Mouse (Mus musculus): ENCODE measurements around the gene Gm20716.
"Not testable (repeated sequence)": the region's sequence is repeated elsewhere in the genome, so short reads cannot be mapped to it uniquely, and the experiment has no call there.

Gm20716 gene

DNA sequence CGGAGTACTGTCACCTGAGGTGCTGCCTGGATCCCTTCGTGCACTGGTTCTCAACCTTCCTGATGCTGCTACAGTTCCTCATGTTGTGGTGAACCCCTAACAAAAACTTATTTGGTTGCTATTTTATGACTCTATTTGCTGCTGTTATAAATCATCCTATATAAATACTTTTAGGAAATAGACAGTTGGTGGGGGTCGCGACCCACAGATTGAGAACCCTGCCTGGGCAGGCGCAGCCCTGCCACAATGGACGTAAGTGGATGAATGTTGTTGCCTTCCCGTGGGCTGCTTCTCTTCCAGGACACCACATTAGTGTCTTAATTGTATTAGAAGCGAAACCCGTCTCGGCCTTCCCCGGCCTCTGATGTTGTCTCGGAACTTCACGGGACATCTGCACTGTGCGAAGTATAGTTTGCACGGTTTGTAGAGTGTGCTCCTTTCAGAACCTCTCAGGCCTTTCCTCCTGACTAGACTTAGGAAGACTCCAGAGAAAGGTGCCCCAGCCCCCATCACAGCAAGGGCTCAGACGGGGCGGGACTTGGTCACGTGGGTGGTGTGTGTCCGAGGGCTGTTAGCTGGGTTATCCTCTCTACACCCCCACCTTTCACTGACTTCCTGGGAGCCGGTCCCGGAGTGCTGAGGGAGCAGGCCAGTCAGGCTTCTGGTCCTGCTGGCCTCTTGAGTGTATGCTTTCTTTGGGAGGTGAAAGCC is 63.3 kb downstream of the Gm20716 start:
- no peak for DNase-seq (ENCODE audit: low read depth)

DNA sequence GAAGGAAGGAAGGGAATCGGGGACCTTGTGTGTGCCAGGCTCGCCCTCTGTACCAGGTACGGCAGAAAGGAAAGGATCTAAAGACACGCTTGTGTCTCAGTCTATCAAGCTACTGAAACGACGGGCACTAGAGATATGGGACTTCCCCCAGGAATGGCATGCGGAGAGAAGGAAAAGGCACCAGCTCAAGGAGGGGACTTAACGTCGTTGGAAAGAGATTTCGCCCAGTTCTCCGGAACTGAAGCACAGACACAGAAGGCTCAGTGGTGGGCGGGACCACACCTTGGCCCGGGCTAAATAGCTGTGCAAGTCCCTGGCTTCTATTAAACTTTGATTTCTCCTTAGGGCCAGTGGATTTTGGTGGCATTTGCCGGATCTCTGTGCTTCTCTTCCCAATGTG is 68.2 kb downstream of the Gm20716 start:
- no peak for DNase-seq (ENCODE audit: low read depth)

DNA sequence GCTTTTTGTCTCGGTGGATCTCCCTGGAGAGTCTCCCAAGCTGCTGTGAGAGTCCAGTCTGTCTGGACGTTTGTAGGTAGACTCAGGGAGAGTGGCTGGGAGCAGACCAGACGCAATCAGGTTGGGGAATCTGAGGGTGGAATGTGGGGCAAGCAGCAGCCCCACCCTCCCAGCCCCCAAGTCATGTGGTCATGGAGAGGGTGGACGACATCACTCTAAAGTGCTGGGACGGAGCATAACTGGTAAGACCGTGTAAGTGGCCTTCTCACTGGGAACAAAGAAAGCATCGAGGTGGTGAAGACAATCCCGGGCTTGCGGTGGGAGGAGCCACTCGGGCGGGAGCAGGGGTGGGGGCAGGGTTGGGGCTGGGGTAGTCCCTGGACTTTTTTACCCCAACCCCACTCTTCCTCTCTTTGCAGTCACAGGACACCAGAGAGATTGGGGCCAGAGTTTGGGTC is 68.6 kb downstream of the Gm20716 start:
- DNase-seq (ENCODE audit: low read depth): no peak

DNA sequence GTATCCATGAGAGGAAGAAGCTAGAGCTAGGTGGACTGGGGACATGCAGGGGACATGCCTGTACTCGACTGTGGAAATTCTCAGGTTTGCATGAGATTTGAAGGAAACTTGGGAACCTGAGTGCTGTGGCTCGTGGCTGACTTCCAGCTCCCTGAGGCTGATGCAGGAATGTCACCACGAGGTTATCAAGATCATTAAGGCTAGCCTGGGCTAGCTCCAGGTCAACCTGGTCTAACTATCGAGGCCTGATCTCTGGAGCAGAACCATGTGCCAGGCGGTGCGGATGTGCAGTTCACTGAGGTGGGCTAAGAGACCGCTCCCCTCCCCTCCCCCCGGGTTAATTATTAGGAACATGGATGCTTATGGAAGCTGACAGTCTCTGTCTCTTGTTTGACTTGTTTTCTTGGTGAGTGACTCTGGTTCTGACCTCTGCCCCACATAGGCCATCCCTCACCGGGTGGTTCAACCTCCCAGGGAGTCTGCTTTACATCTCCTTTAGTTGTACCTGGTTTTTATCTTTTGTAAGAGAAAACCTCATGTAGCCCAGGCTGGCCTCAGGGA is 69.7 kb downstream of the Gm20716 start:
- DNase-seq (ENCODE audit: low read depth): no peak

DNA sequence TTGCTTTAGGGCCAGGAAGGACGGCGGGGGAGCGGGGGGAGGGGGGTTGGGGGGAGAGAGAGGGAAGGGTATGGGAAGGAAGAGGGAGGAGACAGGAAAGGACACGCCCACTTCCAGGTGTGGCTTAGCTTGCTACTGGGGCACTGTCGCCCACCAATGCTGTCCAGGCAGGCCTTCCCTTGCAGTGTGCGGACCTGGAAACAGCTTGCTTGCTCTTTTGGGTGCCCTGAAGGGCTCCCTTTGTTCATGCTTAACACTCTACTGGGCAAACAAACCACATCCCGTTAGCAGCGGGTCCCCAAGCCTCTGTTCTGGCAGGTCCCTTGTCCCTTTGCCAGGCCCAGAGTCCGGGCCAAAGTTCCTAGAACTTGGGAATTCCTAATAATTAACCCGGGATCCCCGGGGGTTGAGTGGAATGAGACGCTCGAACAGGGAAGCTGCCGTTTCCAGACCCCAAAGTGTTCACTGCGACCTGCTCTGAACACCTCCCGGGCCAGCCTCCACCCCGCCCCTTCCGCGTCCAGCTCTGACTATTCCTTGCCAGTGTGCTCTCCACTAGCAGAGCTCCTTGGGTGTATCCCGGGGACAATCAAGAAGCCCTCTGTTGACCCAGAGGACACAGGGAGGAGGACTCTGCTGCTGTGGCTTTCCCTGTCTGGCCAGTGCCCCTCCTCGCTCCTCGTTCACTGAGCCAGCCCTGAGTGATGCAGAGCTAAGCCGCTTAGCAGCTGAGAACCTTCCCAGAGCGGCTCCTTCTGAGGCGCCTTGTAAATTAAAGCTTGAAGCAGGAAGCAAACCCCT is 71.1 kb downstream of the Gm20716 start:
- peak; percentile 25 for DNase-seq (ENCODE audit: low read depth)

DNA sequence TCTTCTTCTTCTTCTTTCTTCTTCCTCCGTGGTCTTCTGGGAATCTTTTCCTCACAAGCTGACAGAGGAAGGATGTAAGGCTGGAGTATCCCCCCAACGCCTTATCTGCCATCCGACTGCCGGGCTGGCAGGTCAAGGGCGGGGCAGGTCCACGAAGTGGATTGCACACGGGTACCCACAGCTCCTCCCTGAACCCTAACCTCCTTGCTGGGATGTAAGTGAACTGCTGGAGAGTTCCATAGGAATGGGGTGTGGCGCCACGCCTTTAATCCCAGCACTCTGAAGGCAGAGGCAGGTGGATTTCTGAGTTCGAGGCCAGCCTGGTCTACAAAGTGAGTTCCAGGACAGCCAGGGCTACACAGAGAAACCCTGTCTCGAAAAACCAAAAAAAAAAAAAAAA is 72.2 kb downstream of the Gm20716 start:
- DNase-seq (ENCODE audit: low read depth): not testable (repeated sequence)

DNA sequence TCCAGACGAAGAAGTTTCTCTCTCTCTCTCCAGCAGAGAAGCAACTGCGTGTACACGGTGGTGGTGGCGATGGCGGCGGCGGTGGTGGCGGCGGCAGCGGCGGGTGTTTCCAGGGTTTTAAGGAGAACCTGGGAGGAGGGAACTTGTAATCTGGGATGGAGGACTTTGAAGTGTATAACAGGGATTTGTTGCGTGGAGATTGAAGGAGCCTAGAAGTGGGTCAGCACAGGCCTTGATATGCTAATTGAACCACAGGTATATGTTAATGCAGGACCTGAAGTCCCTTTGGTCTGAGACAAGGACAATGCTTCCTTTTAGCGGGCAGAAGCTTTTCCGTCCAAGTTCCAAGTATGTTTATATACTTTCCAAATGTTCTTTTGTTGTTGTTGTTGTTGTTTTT is 73.8 kb downstream of the Gm20716 start:
- no peak for DNase-seq (ENCODE audit: low read depth)

DNA sequence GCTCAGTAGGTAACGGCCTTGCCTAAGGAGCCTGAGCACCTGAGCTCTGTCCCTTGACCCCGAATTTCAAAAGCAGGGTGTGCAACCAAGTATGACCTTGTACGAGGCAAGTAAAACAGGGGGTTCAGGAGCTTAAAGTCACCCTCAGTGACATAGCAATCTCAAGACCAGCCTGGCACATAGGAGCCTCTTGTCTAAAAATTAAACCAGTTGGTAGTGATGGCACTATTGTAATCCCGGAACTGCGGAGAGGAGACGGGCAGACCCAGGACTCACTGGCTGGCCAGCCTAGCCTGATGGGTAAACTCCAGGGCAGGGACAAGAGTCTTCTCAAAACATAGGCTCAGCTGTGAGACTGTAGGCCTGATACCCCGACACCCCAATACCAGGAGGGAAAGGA is 74.5 kb downstream of the Gm20716 start:
- DNase-seq (ENCODE audit: low read depth): no peak

DNA sequence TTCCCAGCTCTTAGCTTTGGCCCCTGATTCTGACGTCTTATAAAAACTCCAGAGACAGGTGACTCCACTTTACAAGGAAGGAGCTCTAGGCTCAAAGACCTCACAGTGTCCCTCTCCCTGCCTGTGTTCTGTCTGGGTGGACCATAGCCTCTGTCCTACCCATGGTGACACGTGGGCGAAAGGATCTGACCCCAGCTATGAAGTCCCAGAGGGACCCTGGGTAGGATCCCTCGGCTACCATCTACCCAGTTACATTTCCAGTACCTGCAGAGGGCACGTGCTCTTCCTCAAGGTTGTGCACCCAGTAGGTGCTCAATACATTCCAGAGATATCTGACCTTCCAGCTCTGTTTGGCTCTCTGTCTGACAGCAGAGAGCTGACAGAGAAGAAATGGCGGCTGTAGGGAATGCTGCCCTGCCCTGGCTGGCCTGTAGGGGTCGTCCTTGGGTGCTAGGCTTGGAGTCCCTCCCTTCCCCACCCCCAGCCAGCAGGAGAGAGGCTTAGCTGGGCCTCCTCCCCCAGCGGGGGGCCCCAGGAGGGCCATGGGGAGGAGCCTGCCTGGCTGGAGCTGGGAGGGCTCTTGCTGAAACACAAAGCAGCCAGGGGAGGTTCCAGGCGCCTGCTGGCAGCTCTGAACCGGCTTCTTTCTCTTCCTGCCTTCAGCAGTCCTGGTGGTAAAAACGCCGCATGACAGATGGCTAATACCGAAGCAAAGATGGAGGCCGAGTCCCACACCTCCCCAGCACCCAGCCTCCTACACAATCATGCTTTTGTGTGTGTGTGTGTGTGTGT is 75.9 kb downstream of the Gm20716 start:
- DNase-seq (ENCODE audit: low read depth): peak; percentile 92

DNA sequence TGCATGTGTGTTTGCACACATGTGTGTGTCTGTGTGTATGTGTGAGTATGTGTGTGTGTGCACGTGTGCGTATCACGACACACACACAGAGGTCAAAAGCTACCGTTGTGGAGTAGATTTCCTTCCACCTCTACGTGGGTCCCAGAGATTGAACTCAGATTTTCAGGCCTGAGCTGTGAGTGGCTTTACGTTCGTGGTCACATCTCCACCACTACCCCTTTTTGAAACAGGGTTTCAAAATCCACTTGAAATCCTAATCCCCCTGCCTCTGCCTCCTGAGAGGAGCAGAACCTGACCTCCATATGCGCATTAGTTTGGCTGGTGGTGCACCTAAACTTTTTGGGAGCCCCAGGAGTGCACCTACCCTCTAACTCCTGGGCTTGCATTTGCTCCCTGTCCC is 80.9 kb downstream of the Gm20716 start:
- no peak for DNase-seq (ENCODE audit: low read depth)

DNA sequence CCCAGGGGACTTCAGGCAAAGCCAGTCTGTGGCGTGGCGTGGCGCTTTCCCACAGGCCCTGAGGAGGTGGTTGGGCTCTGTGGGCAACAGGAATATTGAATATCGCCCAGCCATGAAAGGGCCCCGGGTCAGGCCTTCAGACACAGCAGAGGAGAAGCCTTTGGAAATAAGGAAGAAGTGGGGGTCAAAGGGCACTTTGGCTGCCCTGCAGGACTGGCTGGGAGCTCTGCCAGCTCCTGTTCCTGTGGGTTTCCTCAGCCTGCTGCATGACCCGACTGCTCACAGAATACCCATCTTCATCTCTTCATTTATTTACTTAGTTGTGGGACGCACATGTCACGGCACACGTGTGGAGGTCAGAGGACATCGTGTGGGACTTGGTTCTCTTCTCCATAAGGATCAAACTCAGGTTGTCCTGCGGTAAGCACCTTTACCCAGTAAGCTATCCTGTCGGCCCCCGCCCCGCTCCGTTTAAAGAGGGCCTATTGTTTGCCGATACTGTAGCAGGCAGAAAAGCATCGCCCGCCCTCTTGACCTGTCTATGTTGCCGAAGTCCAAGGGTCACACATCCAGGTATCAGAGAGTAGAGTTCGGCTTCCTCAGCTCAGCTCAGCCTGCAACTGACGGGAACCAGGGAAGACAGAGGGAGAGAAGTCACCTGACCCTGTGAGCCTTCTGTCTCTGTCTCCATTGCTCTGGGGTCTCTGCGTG is 82.3 kb downstream of the Gm20716 start:
- no peak for DNase-seq (ENCODE audit: low read depth)

DNA sequence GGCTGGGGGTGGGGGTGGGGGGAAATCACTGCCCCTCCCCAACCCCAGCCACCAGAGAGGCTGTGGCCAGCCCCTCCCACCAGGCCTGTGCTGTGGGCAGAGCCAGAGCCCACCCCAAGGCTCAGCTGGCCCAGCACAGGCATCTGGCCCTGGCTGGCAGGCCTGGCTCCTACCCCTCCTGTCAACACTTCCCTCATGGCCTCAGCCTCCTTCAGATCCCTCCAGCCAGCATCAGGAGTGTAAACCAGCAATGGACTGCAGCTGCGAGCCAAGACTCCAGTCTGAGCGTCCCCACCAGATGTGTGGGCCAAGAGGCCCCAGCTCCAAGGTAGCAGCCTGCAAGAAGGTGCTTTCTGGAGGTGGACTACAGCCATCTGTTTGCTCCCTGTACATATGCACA is 84.7 kb downstream of the Gm20716 start:
- no peak for DNase-seq (ENCODE audit: low read depth)

DNA sequence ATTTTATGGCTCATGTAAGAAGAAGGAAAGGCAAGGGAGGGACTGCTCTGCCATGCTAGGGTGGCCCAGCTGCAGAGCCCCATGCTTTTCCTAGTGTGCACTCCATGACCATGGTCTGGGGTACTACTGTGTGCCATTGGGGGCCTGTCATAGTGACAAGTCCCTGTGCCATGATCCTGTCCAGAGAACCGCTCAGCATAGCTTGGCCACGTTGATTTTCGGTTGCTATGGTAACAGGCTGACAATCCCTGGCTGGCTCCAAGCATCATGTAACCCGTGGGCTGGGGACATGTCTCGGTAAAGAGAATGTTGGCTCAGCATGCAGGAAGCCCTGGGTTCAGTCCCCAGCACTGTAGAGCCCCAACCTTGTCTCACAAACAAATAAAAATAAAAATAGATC is 86.4 kb downstream of the Gm20716 start:
- DNase-seq (ENCODE audit: low read depth): no peak

DNA sequence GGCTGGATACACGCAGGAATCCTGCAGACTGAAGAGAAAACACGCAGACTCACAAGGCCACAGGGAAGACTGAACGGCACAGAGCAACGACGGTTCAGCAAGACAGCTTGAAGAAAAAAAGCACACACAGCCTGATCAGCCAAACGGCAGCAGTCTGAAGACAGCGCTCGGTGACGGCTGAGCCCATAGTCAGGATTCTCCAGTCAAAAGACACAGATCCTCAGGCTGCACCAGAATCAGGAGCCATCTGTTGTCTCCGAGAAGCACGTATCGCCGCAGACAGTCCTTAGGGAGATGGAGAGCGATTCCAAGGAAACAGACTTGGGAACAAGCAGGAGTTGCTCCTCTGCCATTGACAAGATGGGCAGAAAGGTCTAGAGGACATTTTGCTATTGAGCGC is 93.0 kb downstream of the Gm20716 start:
- DNase-seq (ENCODE audit: low read depth): no peak

Data from c-Kit-positive CD71-negative TER-119-negative erythroid progenitor cells, embryonic 14.5 days (primary cell).